In the genomic region with DNA sequence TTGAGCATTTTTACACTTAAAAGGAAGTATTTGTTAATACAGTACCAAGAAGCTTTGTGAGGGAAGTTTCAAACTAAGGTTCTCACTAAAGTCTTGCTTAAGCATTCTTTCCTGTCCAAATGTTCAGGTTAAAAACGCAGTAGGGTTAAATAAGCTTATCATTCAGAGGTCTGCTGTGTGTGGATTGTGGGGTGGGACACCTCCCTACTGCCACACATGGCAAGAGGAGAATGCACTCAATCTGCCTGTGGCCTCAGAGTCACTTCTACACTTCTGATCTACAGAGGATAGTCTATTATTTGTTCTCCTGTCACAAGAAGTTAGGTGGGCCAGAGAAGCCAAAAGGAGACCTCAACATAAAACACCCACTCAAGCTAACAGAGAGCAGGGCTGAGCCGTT, we compare ENCODE assay signal across 24 mouse cellular contexts. TPM values are rescaled to one million over a fixed set of nuclear protein-coding genes. Genes with fewer than 3 reads are reported as not detected.
A peak's percentile ranks its signal among the peaks of the same experiment; 100 is the strongest.
DNase-seq lines count a peak whose midpoint lies in the region; ATAC-seq and TF ChIP-seq lines count a peak whose summit lies in the region.
"Had no signal": no experiment of that assay in that cellular context is flagged by ENCODE, and none has a peak within 500 bp of the region (broad histone marks: within the 10 kb centered on the region; RNA-seq: fewer than 3 reads in every experiment).

No protein-coding gene starts in this region.

- in situ Hi-C loops in CH12.LX (cut with MboI; ENCODE audit: low pct_ligation_motif_present, low pct_unique_long_range_greater_than_20kb, low sequenced_read_pairs) = no loop called here

- H3K9me3 ChIP-seq in CH12.LX (replicated peaks; ENCODE audit: low read length) = peaks cover 3% of the 10 kb centered on the region
- H3K9me3 ChIP-seq in liver, postnatal 0 days (ENCODE audit: low read length) = no peaks in the 10 kb centered on the region
- H3K9me3 ChIP-seq: embryonic facial prominence, embryonic 13.5 days; hindbrain, embryonic 15.5 days; limb, embryonic 15.5 days had no signal

- peak overlapping the region; percentile 36 for H3K27ac ChIP-seq in CH12.LX (ENCODE audit: insufficient read depth, low read depth)
- H3K27ac ChIP-seq in bone marrow macrophage, adult 2 months (ENCODE audit: insufficient read depth, low read depth, low read length) = peak overlapping the region; percentile 16; the same call in 1 of the 2 replicates
- H3K27ac ChIP-seq in liver, postnatal 0 days (ENCODE audit: low read depth) = peak overlapping the region; percentile 59
- H3K27ac ChIP-seq: embryonic facial prominence, embryonic 13.5 days; gastrocnemius, adult 2 months; heart, embryonic 13.5 days; hindbrain, embryonic 15.5 days; kidney, postnatal 0 days; layer of hippocampus, adult 2 months; limb, embryonic 15.5 days had no signal

- no peak for TF ChIP-seq RAD21 in CH12.LX (IDR thresholded peaks at IDR 0.05; ENCODE audit: low read depth, low read length)

- H3K9ac ChIP-seq in CH12.LX (ENCODE audit: insufficient read depth, low read depth) = no peak overlapping the region
- H3K9ac ChIP-seq in liver, postnatal 0 days (replicated peaks) = no peak overlapping the region
- H3K9ac ChIP-seq: embryonic facial prominence, embryonic 13.5 days; forebrain, postnatal 0 days; heart, embryonic 13.5 days; hindbrain, embryonic 15.5 days; limb, embryonic 15.5 days had no signal

- TF ChIP-seq EP300 in CH12.LX (IDR thresholded peaks at IDR 0.05; ENCODE audit: low read length) = no peak
- no peak for TF ChIP-seq EP300 in liver, postnatal 0 days (IDR thresholded peaks at IDR 0.05; ENCODE audit: low read depth)

- peaks cover 0 to 27% of the 10 kb centered on the region in 2 experiments for H3K36me3 ChIP-seq in CH12.LX (replicated peaks in 1 of 2; ENCODE audit: control insufficient read depth in 1 of 2, insufficient read depth in 1 of 2, low read length in 1 of 2)
- no peaks in the 10 kb centered on the region; the same call in 1 of the 2 replicates for H3K36me3 ChIP-seq in liver, postnatal 0 days (replicated peaks; ENCODE audit: insufficient read depth, low read length)
- H3K36me3 ChIP-seq: embryonic facial prominence, embryonic 13.5 days; hindbrain, embryonic 15.5 days; limb, embryonic 15.5 days had no signal

- peaks cover 15 to 59% of the 10 kb centered on the region in 2 experiments for H3K4me1 ChIP-seq in CH12.LX (ENCODE audit: control insufficient read depth in 1 of 2, insufficient read depth in 2 of 2)
- peaks cover 47% of the 10 kb centered on the region for H3K4me1 ChIP-seq in bone marrow macrophage, adult 2 months (ENCODE audit: control insufficient read depth, insufficient read depth, low read length)
- H3K4me1 ChIP-seq in liver, postnatal 0 days (ENCODE audit: insufficient read depth) = peaks cover 41% of the 10 kb centered on the region
- H3K4me1 ChIP-seq: limb, embryonic 15.5 days had no signal

- 35% methylated on average over 2 of the region's 2 CpGs for WGBS in liver, postnatal 0 days (ENCODE audit: insufficient replicate concordance)

- no peak overlapping the region for H3K4me2 ChIP-seq in CH12.LX (ENCODE audit: insufficient read depth, low read depth, poor library complexity, severe bottlenecking)
- H3K4me2 ChIP-seq in liver, postnatal 0 days (ENCODE audit: low read depth, low read length) = peak overlapping the region; percentile 0; the same call in 1 of the 2 replicates
- H3K4me2 ChIP-seq: embryonic facial prominence, embryonic 13.5 days; heart, embryonic 13.5 days; hindbrain, embryonic 15.5 days; limb, embryonic 15.5 days had no signal

- TF ChIP-seq POLR2A in CH12.LX (IDR thresholded peaks at IDR 0.05; ENCODE audit: low read depth, low read length) = no peak
- no peak for TF ChIP-seq POLR2A in bone marrow macrophage, adult 2 months (IDR thresholded peaks at IDR 0.05; ENCODE audit: borderline replicate concordance, low read depth, low read length)

- DNase-seq in CH12.LX (ENCODE audit: extremely low read depth) (no peak), liver (peak; percentile 57)
- DNase-seq in liver, postnatal 0 days = no peak
- no peak for DNase-seq in frontal cortex, postnatal 10 days (ENCODE audit: low spot score in 2 of 2)
- no peak for DNase-seq in gastrocnemius, postnatal 4 days (ENCODE audit: low spot score in 2 of 2)
- DNase-seq in frontal cortex, postnatal 36 days (ENCODE audit: low spot score in 2 of 2) = no peak
- DNase-seq: adrenal gland, postnatal 36 days; cerebellum, adult 9-10 months; forebrain, postnatal 0 days; gastrocnemius, adult 2 months; heart, adult 11 months; kidney, adult 11 months; layer of hippocampus, postnatal 36 days; right cerebral cortex, postnatal 25 days; thymus, adult 2 months had no signal

- peaks cover 20% of the 10 kb centered on the region for H3K79me2 ChIP-seq in CH12.LX (replicated peaks; ENCODE audit: control insufficient read depth, extremely low read depth, insufficient read depth, poor library complexity, severe bottlenecking)

- dilution Hi-C loops in CH12.LX (cut with MboI; ENCODE audit: extremely low pct_ligation_motif_present, extremely low pct_unique_long_range_greater_than_20kb, low sequenced_read_pairs) = no loop called here

- H3K27me3 ChIP-seq in CH12.LX (replicated peaks) = no peaks in the 10 kb centered on the region
- H3K27me3 ChIP-seq in liver, postnatal 0 days (ENCODE audit: insufficient read depth, low read length) = no peaks in the 10 kb centered on the region
- H3K27me3 ChIP-seq: embryonic facial prominence, embryonic 13.5 days; heart, embryonic 13.5 days; hindbrain, embryonic 15.5 days; limb, embryonic 15.5 days had no signal

- no peak for TF ChIP-seq CTCF in CH12.LX (conservative IDR thresholded peaks at IDR 0.05 in 1 of 2, IDR thresholded peaks at IDR 0.05 in 1 of 2; ENCODE audit: low read depth in 2 of 2, low read length in 2 of 2)
- no peak for TF ChIP-seq CTCF in bone marrow macrophage, adult 2 months (IDR thresholded peaks at IDR 0.05; ENCODE audit: low read depth, low read length)
- peak; percentile 16; the same call in 1 of the 2 replicates for TF ChIP-seq CTCF in liver, postnatal 0 days (IDR thresholded peaks at IDR 0.05; ENCODE audit: low read depth)

- peak; percentile 49; the same call in 1 of the 2 replicates for ATAC-seq in liver, postnatal 0 days
- ATAC-seq: forebrain, postnatal 0 days; lung, postnatal 0 days; midbrain, embryonic 16.5 days had no signal

- H3K4me3 ChIP-seq in CH12.LX (replicated peaks in 1 of 3; ENCODE audit: low read depth in 2 of 3, low read length in 2 of 3, poor library complexity in 1 of 3) = no peak overlapping the region
- no peak overlapping the region for H3K4me3 ChIP-seq in bone marrow macrophage, adult 2 months (ENCODE audit: insufficient read depth, low read length)
- no peak overlapping the region for H3K4me3 ChIP-seq in liver, postnatal 0 days (ENCODE audit: low read depth, low read length)
- H3K4me3 ChIP-seq: embryonic facial prominence, embryonic 13.5 days; gastrocnemius, adult 2 months; heart, embryonic 13.5 days; hindbrain, embryonic 15.5 days; layer of hippocampus, adult 2 months; limb, embryonic 15.5 days had no signal

TF ChIP-seq in CH12.LX, 34 proteins besides CTCF, POLR2A, EP300 and RAD21:
- no peak for TF ChIP-seq POLR2AphosphoS2 (IDR thresholded peaks at IDR 0.05; ENCODE audit: low read depth, low read length)
- TF ChIP-seq ETS1 (conservative IDR thresholded peaks at IDR 0.05; ENCODE audit: low read depth, low read length) = no peak
- TF ChIP-seq ZC3H11A (IDR thresholded peaks at IDR 0.05; ENCODE audit: low read depth, low read length) = no peak
- TF ChIP-seq PAX5 (IDR thresholded peaks at IDR 0.05; ENCODE audit: low read length) = no peak
- no peak for TF ChIP-seq TBP (conservative IDR thresholded peaks at IDR 0.05; ENCODE audit: low read depth, low read length)
- TF ChIP-seq MAFK (IDR thresholded peaks at IDR 0.05; ENCODE audit: insufficient replicate concordance, low read length) = no peak
- no peak for TF ChIP-seq ZKSCAN1 (IDR thresholded peaks at IDR 0.05; ENCODE audit: borderline replicate concordance, low read depth, low read length)
- TF ChIP-seq BHLHE40 (IDR thresholded peaks at IDR 0.05; ENCODE audit: low read depth, low read length) = no peak
- no peak for TF ChIP-seq E2F4 (IDR thresholded peaks at IDR 0.05; ENCODE audit: insufficient replicate concordance, low read depth, low read length)
- no peak for TF ChIP-seq JUN (IDR thresholded peaks at IDR 0.05; ENCODE audit: insufficient read depth, low read depth, low read length)
- no peak for TF ChIP-seq ZNF384 (IDR thresholded peaks at IDR 0.05; ENCODE audit: low read depth, low read length)
- TF ChIP-seq NRF1 (IDR thresholded peaks at IDR 0.05; ENCODE audit: low read depth, low read length) = no peak
- TF ChIP-seq MAX (IDR thresholded peaks at IDR 0.05; ENCODE audit: low read length) = no peak
- TF ChIP-seq SIN3A (IDR thresholded peaks at IDR 0.05; ENCODE audit: low read length) = no peak
- TF ChIP-seq JUND (conservative IDR thresholded peaks at IDR 0.05; ENCODE audit: low read depth, low read length) = no peak

RNA-seq across cellular contexts. Expression of a gene that starts 20.4 kb away (rescaled TPM):
- total RNA-seq in CH12.LX (2012; rRNA removed) (12.2 and 14.0 TPM in 2 replicates), CH12.LX (2014; rRNA removed) (28.0 and 31.1 TPM in 2 replicates)
- 23.6 and 26.1 TPM in 2 replicates for polyA plus RNA-seq in CH12.LX (2012; ENCODE audit: insufficient read length, low read depth)
- polyA plus RNA-seq in bone marrow macrophage, adult 2 months (2012; ENCODE audit: insufficient read depth, insufficient read length, missing spikeins) = 160 and 169 TPM in 2 replicates
- 9.1 and 10.7 TPM in 2 replicates for polyA plus RNA-seq in liver, postnatal 0 days (2015; fragmentation: Nextera tagmentation; extraction: Ambion mirVana)
- 10 to 100 TPM; 20.3 to 20.6 TPM for total RNA-seq in gastrocnemius, postnatal 4 days (2021)

RNA-seq across cellular contexts. Expression of a gene that starts 46.8 kb away (rescaled TPM):
- 593 and 709 TPM in 2 replicates for total RNA-seq in CH12.LX (2012; rRNA removed)
- total RNA-seq in CH12.LX (2014; rRNA removed) = 1,628 and 1,755 TPM in 2 replicates
- polyA plus RNA-seq in CH12.LX (2012; ENCODE audit: insufficient read length, low read depth) = 694 and 715 TPM in 2 replicates
- 256 and 349 TPM in 2 replicates for polyA plus RNA-seq in bone marrow macrophage, adult 2 months (2012; ENCODE audit: insufficient read depth, insufficient read length, missing spikeins)
- 587 and 618 TPM in 2 replicates for polyA plus RNA-seq in liver, postnatal 0 days (2015; fragmentation: Nextera tagmentation; extraction: Ambion mirVana)
- 100 to 1,000 TPM; 185 to 210 TPM for total RNA-seq in gastrocnemius, postnatal 4 days (2021)
